Mouse (Mus musculus): ENCODE results near the gene Fam20a. TPM values are rescaled to one million over a fixed set of nuclear protein-coding genes. Genes with fewer than 3 reads are reported as not detected.

Fam20a gene
- polyA plus RNA-seq, 1 experiment from 2014 or later: 3.0 TPM

- no peak overlapping the region for H3K9ac ChIP-seq
- no peaks in the 10 kb centered on the region for H3K9me3 ChIP-seq (ENCODE audit: low read depth, low read length)
- WGBS: 64% methylated on average over 7 of the region's 7 CpGs
- DNase-seq: no peak
- no peak for ATAC-seq (ENCODE audit: insufficient read depth)
- no peak overlapping the region for H3K4me3 ChIP-seq (ENCODE audit: low read depth, low read length)
- TF ChIP-seq CTCF (IDR thresholded peaks at IDR 0.05; ENCODE audit: low read depth): no peak
- no peaks in the 10 kb centered on the region for H3K36me3 ChIP-seq (ENCODE audit: insufficient read depth)
- H3K4me1 ChIP-seq (ENCODE audit: insufficient read depth): peaks cover 4% of the 10 kb centered on the region; the same call in 1 of the 2 replicates
- H3K27ac ChIP-seq (ENCODE audit: low read depth): no peak overlapping the region
- no peaks in the 10 kb centered on the region for H3K27me3 ChIP-seq (ENCODE audit: insufficient read depth, low read length)
- H3K4me2 ChIP-seq: no peak overlapping the region; the same call in 1 of the 2 replicates
Measured at GRCm38 (mm10) chr11:109623238-109623637, 98.8 kb downstream of the Fam20a start.

GRCm38 (mm10) chr11:109622518-109623037 is 99.5 kb downstream of the Fam20a start:
- ATAC-seq (ENCODE audit: insufficient read depth) (peak; percentile 61), DNase-seq (peak; percentile 66)
- Histone ChIP-seq H3K27me3 (ENCODE audit: insufficient read depth, low read length) (no peaks in the 10 kb centered on the region), H3K4me2 (peak overlapping the region; percentile 57), H3K4me1 (ENCODE audit: insufficient read depth) (peaks cover 4% of the 10 kb centered on the region; the same call in 1 of the 2 replicates), H3K27ac (ENCODE audit: low read depth) (peak overlapping the region; percentile 25; the same call in 1 of the 2 replicates), H3K9me3 (ENCODE audit: low read depth, low read length) (no peaks in the 10 kb centered on the region), H3K4me3 (ENCODE audit: low read depth, low read length) (0 out of 2 replicates have a peak overlapping the region, but pooled peaks have one; percentile 10), H3K9ac (peak overlapping the region; percentile 35), H3K36me3 (ENCODE audit: insufficient read depth) (no peaks in the 10 kb centered on the region)
- no peak for TF ChIP-seq CTCF (IDR thresholded peaks at IDR 0.05; ENCODE audit: low read depth)
- WGBS: 4% methylated on average over 15 of the region's 15 CpGs

GRCm38 (mm10) chr11:109621183-109621582 is 100.9 kb downstream of the Fam20a start:
- Histone ChIP-seq H3K4me3 (ENCODE audit: low read depth, low read length) (no peak overlapping the region), H3K4me2 (no peak overlapping the region), H3K9ac (no peak overlapping the region), H3K36me3 (ENCODE audit: insufficient read depth) (no peaks in the 10 kb centered on the region), H3K9me3 (ENCODE audit: low read depth, low read length) (no peaks in the 10 kb centered on the region), H3K4me1 (ENCODE audit: insufficient read depth) (peaks cover 4% of the 10 kb centered on the region; the same call in 1 of the 2 replicates), H3K27me3 (ENCODE audit: insufficient read depth, low read length) (no peaks in the 10 kb centered on the region), H3K27ac (ENCODE audit: low read depth) (no peak overlapping the region)
- DNase-seq (peak; percentile 92), ATAC-seq (ENCODE audit: insufficient read depth) (0 out of 2 replicates have a peak, but pooled peaks have one; percentile 7)
- WGBS: 20% methylated on average over 2 of the region's 2 CpGs
- peak; percentile 79 for TF ChIP-seq CTCF (IDR thresholded peaks at IDR 0.05; ENCODE audit: low read depth)

GRCm38 (mm10) chr11:109620356-109620755 is 101.7 kb downstream of the Fam20a start:
- Histone ChIP-seq H3K4me3 (ENCODE audit: low read depth, low read length) (no peak overlapping the region), H3K27ac (ENCODE audit: low read depth) (no peak overlapping the region), H3K36me3 (ENCODE audit: insufficient read depth) (no peaks in the 10 kb centered on the region), H3K27me3 (ENCODE audit: insufficient read depth, low read length) (no peaks in the 10 kb centered on the region), H3K9me3 (ENCODE audit: low read depth, low read length) (no peaks in the 10 kb centered on the region), H3K4me2 (no peak overlapping the region), H3K9ac (no peak overlapping the region), H3K4me1 (ENCODE audit: insufficient read depth) (peaks cover 4% of the 10 kb centered on the region; the same call in 1 of the 2 replicates)
- DNase-seq (no peak), ATAC-seq (ENCODE audit: insufficient read depth) (no peak)
- 79% methylated on average over 6 of the region's 6 CpGs for WGBS
- no peak for TF ChIP-seq CTCF (IDR thresholded peaks at IDR 0.05; ENCODE audit: low read depth)

Other genes starting within 250 kb of the Fam20a start
- gene Arsg, start 248.9 kb downstream of the Fam20a start, polyA plus RNA-seq (2014; fragmentation: Nextera tagmentation; extraction: Ambion mirVana): 2.8 and 5.3 TPM in 2 replicates
- 5.4 and 5.9 TPM in 2 replicates for gene Slc16a6, start 248.7 kb downstream of the Fam20a start, polyA plus RNA-seq (2014; fragmentation: Nextera tagmentation; extraction: Ambion mirVana)
- gene Wipi1, start 110.3 kb downstream of the Fam20a start, polyA plus RNA-seq (2014; fragmentation: Nextera tagmentation; extraction: Ambion mirVana): 24.1 and 24.9 TPM in 2 replicates
- gene Prkar1a, start 72.9 kb downstream of the Fam20a start, polyA plus RNA-seq (2014; fragmentation: Nextera tagmentation; extraction: Ambion mirVana): 408 and 411 TPM in 2 replicates
- not detected in 2 replicates for gene 1700012B07Rik, start 105.8 kb upstream of the Fam20a start, polyA plus RNA-seq (2014; fragmentation: Nextera tagmentation; extraction: Ambion mirVana)